Mouse (Mus musculus): ENCODE measurements around the gene Wdr78.

The Wdr78 gene

GRCm38 (mm10) chr4:103056909-103057308, 57.4 kb downstream of the Wdr78 start:
- no peak for DNase-seq (ENCODE audit: low read depth, low spot score)

GRCm38 (mm10) chr4:103048046-103048445, 66.3 kb downstream of the Wdr78 start:
- DNase-seq (ENCODE audit: low read depth, low spot score), result no peak

- no peak for DNase-seq (ENCODE audit: low read depth, low spot score)
Measured at GRCm38 (mm10) chr4:103042997-103043396, 71.4 kb downstream of the Wdr78 start.

GRCm38 (mm10) chr4:103039838-103040191, 74.5 kb downstream of the Wdr78 start:
- no peak for DNase-seq (ENCODE audit: low read depth, low spot score)

GRCm38 (mm10) chr4:103039103-103039837, 75.1 kb downstream of the Wdr78 start:
- no peak for DNase-seq (ENCODE audit: low read depth, low spot score)

GRCm38 (mm10) chr4:103028177-103029088, 85.9 kb downstream of the Wdr78 start:
- no peak for DNase-seq (ENCODE audit: low read depth, low spot score)

GRCm38 (mm10) chr4:103027745-103028144, 86.6 kb downstream of the Wdr78 start:
- no peak for DNase-seq (ENCODE audit: low read depth, low spot score)

GRCm38 (mm10) chr4:103026621-103027020, 87.7 kb downstream of the Wdr78 start, which contains the start of gene Insl5:
Gene Insl5, minus strand, starts transcription at chr4:103026842.
- no peak for DNase-seq (ENCODE audit: low read depth, low spot score)

GRCm38 (mm10) chr4:103013490-103013889, 100.9 kb downstream of the Wdr78 start:
- DNase-seq (ENCODE audit: low read depth, low spot score), result no peak

- DNase-seq (ENCODE audit: low read depth, low spot score), result no peak
Measured at GRCm38 (mm10) chr4:103011823-103012222, 102.5 kb downstream of the Wdr78 start.

GRCm38 (mm10) chr4:103010734-103011133, 103.6 kb downstream of the Wdr78 start:
- DNase-seq (ENCODE audit: low read depth, low spot score), result no peak

GRCm38 (mm10) chr4:103006943-103007418, 107.4 kb downstream of the Wdr78 start:
- DNase-seq (ENCODE audit: low read depth, low spot score), result no peak

GRCm38 (mm10) chr4:103006266-103006665, 108.1 kb downstream of the Wdr78 start:
- DNase-seq (ENCODE audit: low read depth, low spot score), result no peak

- no peak for DNase-seq (ENCODE audit: low read depth, low spot score)
Measured at GRCm38 (mm10) chr4:103005190-103005945, 109.0 kb downstream of the Wdr78 start.

GRCm38 (mm10) chr4:103004681-103005080, 109.7 kb downstream of the Wdr78 start:
- no peak for DNase-seq (ENCODE audit: low read depth, low spot score)

- DNase-seq (ENCODE audit: low read depth, low spot score), result no peak
Measured at GRCm38 (mm10) chr4:102991685-102992084, 122.7 kb downstream of the Wdr78 start.

GRCm38 (mm10) chr4:102990595-102991340, 123.6 kb downstream of the Wdr78 start:
- DNase-seq (ENCODE audit: low read depth, low spot score), result no peak

GRCm38 (mm10) chr4:102990016-102990415, 124.3 kb downstream of the Wdr78 start:
- DNase-seq (ENCODE audit: low read depth, low spot score), result no peak

GRCm38 (mm10) chr4:102989391-102989790, 125.0 kb downstream of the Wdr78 start:
- no peak for DNase-seq (ENCODE audit: low read depth, low spot score)

- no peak for DNase-seq (ENCODE audit: low read depth, low spot score)
Measured at GRCm38 (mm10) chr4:102988526-102988925, 125.8 kb downstream of the Wdr78 start.

Measured in embryo, embryonic 11.5 days (tissue).